Mouse (Mus musculus): Measurements from ENCODE around the gene Top3a.

Top3a gene

GRCm38 (mm10) chr11:60705255-60705654 lies 71.9 kb downstream of the Top3a start:
- Histone ChIP-seq H3K27me3 (ENCODE audit: insufficient read depth, low read length) (peaks cover 9% of the 10 kb centered on the region), H3K9me3 (ENCODE audit: low read length) (no peaks in the 10 kb centered on the region), H3K4me1 (replicated peaks; ENCODE audit: low read depth, low read length) (peaks cover 82% of the 10 kb centered on the region), H3K36me3 (ENCODE audit: insufficient read depth, low read length) (peaks cover 83% of the 10 kb centered on the region), H3K4me3 (replicated peaks; ENCODE audit: low read length) (no peak overlapping the region)
- TF ChIP-seq NANOG (IDR thresholded peaks at IDR 0.05; ENCODE audit: borderline replicate concordance, low read length) (no peak), CTCF (conservative IDR thresholded peaks at IDR 0.05; ENCODE audit: low read length) (no peak), POU5F1 (IDR thresholded peaks at IDR 0.05; ENCODE audit: borderline replicate concordance, low read length) (no peak)

DNA sequence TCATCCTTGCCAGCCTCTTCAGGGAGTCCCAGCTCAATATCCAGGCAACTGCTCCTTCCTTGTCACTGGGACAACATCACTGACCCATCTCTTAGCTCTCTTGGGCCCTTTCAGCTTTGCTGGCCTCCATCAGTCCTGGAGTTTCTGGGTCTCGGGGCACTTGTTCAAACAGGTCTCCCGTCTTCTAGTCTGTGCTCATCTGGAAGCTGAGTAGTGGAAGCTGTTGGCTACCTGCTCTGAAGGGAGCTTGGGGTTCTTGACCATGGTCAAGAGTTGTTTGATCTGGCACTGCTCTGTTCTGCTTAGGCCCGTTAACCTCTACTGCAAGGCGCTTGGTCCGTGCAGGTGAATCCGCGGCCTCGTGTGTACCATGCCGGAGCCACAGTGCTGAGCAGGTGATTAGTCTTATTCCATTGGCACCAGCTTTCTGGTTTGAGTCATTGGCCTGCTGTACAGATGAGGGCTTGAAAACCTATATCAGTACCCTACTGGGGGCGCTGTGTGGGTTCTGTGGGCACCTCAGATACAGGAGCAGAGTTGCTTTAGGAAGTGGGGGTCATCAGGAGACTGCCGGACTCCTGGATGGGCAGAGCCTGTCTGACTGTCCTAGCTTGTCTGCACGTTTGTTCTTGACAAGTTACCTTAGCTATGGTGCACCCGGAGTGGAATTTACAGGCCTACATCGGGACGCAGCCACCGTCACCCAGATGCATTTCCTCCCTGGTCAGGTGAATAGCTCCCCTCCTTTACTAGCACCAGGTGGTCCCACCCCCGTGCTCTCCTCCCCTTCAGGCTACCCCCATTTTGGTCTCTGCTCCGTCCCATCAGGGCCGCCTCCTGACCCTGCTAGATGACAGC lies 72.9 kb downstream of the Top3a start:
- peaks cover 9% of the 10 kb centered on the region for H3K27me3 ChIP-seq (ENCODE audit: insufficient read depth, low read length)
- peaks cover 75% of the 10 kb centered on the region for H3K4me1 ChIP-seq (replicated peaks; ENCODE audit: low read depth, low read length)
- TF ChIP-seq CTCF (conservative IDR thresholded peaks at IDR 0.05; ENCODE audit: low read length) (no peak), POU5F1 (IDR thresholded peaks at IDR 0.05; ENCODE audit: borderline replicate concordance, low read length) (no peak)
- peaks cover 73% of the 10 kb centered on the region for H3K36me3 ChIP-seq (ENCODE audit: insufficient read depth, low read length)
- no peaks in the 10 kb centered on the region for H3K9me3 ChIP-seq (ENCODE audit: low read length)
- no peak overlapping the region for H3K4me3 ChIP-seq (replicated peaks; ENCODE audit: low read length)

GRCm38 (mm10) chr11:60703131-60703530 lies 74.0 kb downstream of the Top3a start:
- H3K36me3 ChIP-seq (ENCODE audit: insufficient read depth, low read length), result peaks cover 62% of the 10 kb centered on the region
- H3K9me3 ChIP-seq (ENCODE audit: low read length), result no peaks in the 10 kb centered on the region
- H3K27me3 ChIP-seq (ENCODE audit: insufficient read depth, low read length), result peaks cover 9% of the 10 kb centered on the region
- peaks cover 73% of the 10 kb centered on the region for H3K4me1 ChIP-seq (replicated peaks; ENCODE audit: low read depth, low read length)
- TF ChIP-seq CTCF (conservative IDR thresholded peaks at IDR 0.05; ENCODE audit: low read length) (peak; percentile 63), NANOG (IDR thresholded peaks at IDR 0.05; ENCODE audit: borderline replicate concordance, low read length) (no peak)
- no peak overlapping the region for H3K4me3 ChIP-seq (replicated peaks; ENCODE audit: low read length)

DNA sequence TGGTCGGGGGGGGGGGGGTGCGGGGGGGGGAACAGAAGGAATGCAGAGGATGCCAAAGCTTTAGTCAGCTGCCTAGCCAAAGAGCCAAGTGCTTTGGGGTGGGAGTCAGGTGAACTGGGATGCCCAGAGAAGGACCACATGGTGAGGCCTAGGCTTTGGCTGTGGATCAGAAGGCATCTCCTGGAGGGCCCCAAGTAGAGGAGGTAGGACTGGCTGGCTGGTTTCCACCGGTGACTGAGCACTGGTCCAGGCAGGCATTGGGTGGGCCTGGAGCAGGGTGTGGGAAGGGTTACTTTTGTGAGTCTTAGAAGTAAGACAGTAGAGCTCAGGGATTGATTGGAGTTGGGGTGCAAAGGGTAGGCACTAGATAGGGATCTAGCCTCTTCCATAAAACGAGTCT lies 75.6 kb downstream of the Top3a start:
- peaks cover 47% of the 10 kb centered on the region for H3K36me3 ChIP-seq (ENCODE audit: insufficient read depth, low read length)
- H3K4me1 ChIP-seq (replicated peaks; ENCODE audit: low read depth, low read length), result peaks cover 64% of the 10 kb centered on the region
- no peaks in the 10 kb centered on the region for H3K9me3 ChIP-seq (ENCODE audit: low read length)
- TF ChIP-seq POU5F1 (IDR thresholded peaks at IDR 0.05; ENCODE audit: borderline replicate concordance, low read length) (no peak), CTCF (conservative IDR thresholded peaks at IDR 0.05; ENCODE audit: low read length) (no peak), NANOG (IDR thresholded peaks at IDR 0.05; ENCODE audit: borderline replicate concordance, low read length) (no peak)
- no peak overlapping the region for H3K4me3 ChIP-seq (replicated peaks; ENCODE audit: low read length)
- H3K27me3 ChIP-seq (ENCODE audit: insufficient read depth, low read length), result peaks cover 9% of the 10 kb centered on the region

DNA sequence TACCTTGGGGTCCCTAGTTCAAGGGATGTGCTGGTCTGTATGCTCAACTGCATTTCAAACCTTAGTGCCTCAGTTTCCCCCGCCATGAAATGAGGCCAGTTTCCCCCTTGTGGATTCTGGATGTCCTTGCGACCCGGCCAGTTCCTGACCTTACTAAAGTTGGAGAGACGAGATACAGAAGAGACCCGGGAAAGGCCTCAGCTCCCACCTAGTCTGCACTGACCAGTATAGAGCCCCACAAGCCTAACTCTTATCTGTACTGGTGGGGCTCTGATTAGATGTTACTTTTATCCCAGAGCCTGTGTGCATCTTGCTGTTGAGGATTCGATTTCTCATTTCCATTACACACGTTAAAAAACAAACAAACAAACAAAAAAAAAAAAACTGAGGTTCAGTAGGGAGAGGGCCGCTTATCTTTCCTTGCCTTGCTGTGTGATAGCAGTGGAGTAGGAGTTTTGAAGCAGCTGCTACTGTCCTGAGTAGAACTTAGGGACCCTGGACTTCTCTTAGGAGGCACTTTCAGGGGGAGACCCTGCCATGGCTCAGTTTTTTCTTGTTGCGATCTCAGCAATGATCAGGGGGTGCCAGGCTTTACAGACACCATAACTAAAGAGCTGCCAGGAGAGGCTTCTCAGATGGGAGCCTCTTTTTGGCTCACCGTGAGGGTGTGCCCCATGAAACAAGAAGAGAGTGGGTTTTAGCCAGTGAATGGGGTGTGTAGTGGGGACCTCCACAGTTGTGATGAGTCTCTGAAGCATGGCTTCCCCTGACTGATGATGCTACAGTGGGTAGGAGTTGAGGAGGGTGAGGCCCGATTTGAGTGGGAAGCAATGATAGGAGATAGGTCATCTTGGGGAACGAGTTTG lies 76.6 kb downstream of the Top3a start:
- Histone ChIP-seq H3K4me3 (replicated peaks; ENCODE audit: low read length) (peak overlapping the region; percentile 91), H3K27me3 (ENCODE audit: insufficient read depth, low read length) (peaks cover 9% of the 10 kb centered on the region), H3K9me3 (ENCODE audit: low read length) (no peaks in the 10 kb centered on the region), H3K4me1 (replicated peaks; ENCODE audit: low read depth, low read length) (peaks cover 58% of the 10 kb centered on the region), H3K36me3 (ENCODE audit: insufficient read depth, low read length) (peaks cover 36% of the 10 kb centered on the region)
- TF ChIP-seq POU5F1 (IDR thresholded peaks at IDR 0.05; ENCODE audit: borderline replicate concordance, low read length), result no peak
- TF ChIP-seq NANOG (IDR thresholded peaks at IDR 0.05; ENCODE audit: borderline replicate concordance, low read length), result no peak
- TF ChIP-seq CTCF (conservative IDR thresholded peaks at IDR 0.05; ENCODE audit: low read length), result no peak

DNA sequence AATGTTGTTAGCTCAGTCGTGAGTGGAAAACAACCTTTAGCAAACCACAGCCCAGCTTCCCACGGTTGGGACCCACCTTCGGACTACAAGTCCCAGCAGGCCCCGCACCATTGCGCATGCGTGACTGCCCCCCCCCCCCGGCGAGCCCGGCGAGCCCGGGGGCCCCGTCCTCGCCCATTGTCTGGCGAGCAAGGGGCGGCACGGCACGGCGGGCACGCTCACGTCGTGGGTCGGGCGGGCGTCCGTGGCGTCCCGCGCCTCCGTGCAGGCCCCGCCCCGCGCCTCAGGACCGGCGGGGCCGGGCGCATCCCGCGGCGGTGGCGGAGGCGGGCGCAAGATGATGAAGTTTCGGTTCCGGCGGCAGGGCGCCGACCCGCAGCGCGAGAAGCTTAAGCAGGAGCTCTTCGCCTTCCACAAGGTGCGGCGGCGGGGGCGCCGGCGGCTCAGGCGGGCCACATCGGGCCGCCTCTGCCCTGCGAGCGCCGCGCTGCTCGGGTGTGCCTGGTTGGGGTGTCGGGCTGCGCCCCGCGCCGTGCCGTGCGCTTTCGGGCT lies 77.6 kb downstream of the Top3a start, which contains the start of gene Llgl1:
TSS of gene Llgl1 (plus strand) at position 200 of the 552 bp plus-strand sequence.
- H3K4me3 ChIP-seq (replicated peaks; ENCODE audit: low read length), result peak within 1 kb of the TSS; percentile 91
- H3K4me1 ChIP-seq (replicated peaks; ENCODE audit: low read depth, low read length), result peaks cover 58% of the 10 kb centered on the region
- TF ChIP-seq NANOG (IDR thresholded peaks at IDR 0.05; ENCODE audit: borderline replicate concordance, low read length) (no peak), CTCF (conservative IDR thresholded peaks at IDR 0.05; ENCODE audit: low read length) (no peak), POU5F1 (IDR thresholded peaks at IDR 0.05; ENCODE audit: borderline replicate concordance, low read length) (no peak)
- no peaks in the 10 kb centered on the region for H3K9me3 ChIP-seq (ENCODE audit: low read length)
- H3K36me3 ChIP-seq (ENCODE audit: insufficient read depth, low read length), result peaks cover 27% of the 10 kb centered on the region
- H3K27me3 ChIP-seq (ENCODE audit: insufficient read depth, low read length), result peaks cover 9% of the 10 kb centered on the region

- Histone ChIP-seq H3K4me1 (replicated peaks; ENCODE audit: low read depth, low read length) (peaks cover 57% of the 10 kb centered on the region), H3K9me3 (ENCODE audit: low read length) (no peaks in the 10 kb centered on the region), H3K4me3 (replicated peaks; ENCODE audit: low read length) (peak overlapping the region; percentile 91), H3K27me3 (ENCODE audit: insufficient read depth, low read length) (peaks cover 9% of the 10 kb centered on the region), H3K36me3 (ENCODE audit: insufficient read depth, low read length) (peaks cover 20% of the 10 kb centered on the region)
- TF ChIP-seq CTCF (conservative IDR thresholded peaks at IDR 0.05; ENCODE audit: low read length), result no peak
- no peak for TF ChIP-seq NANOG (IDR thresholded peaks at IDR 0.05; ENCODE audit: borderline replicate concordance, low read length)
- no peak for TF ChIP-seq POU5F1 (IDR thresholded peaks at IDR 0.05; ENCODE audit: borderline replicate concordance, low read length)
Measured at GRCm38 (mm10) chr11:60698806-60699523, 78.2 kb downstream of the Top3a start.

Measured in E14TG2a.4 (cell line).